Mouse (Mus musculus) heart, embryonic 12.5 days (tissue): Measurements from ENCODE around the gene Sult3a1. TPM values are rescaled to one million over a fixed set of nuclear protein-coding genes. Genes with fewer than 3 reads are reported as not detected.
A peak's percentile ranks its signal among the peaks of the same experiment; 100 is the strongest.

Experiments
- ATAC-seq: fragments of 200-750 bp; cut with Nextera tagmentation; 2 replicates; pipeline ENCODE4 v1.8.0; 2017; ENCODE audit warnings: moderate TSS enrichment, moderate library complexity; ENCODE audit not compliant: insufficient number of reproducible peaks, low FRiP score
- H3K27ac ChIP-seq: fragments of 300-500 bp; sonication (generic); 2 replicates; pipeline ENCODE4 v1.5.1; 2016; ENCODE audit warnings: mild to moderate bottlenecking, moderate library complexity; ENCODE audit not compliant: poor library complexity, severe bottlenecking
- H3K27me3 ChIP-seq: fragments of 300-500 bp; sonication (generic); replicated peaks from 2 replicates; pipeline ENCODE4 v1.6.1; 2016; ENCODE audit warnings: mild to moderate bottlenecking, moderate library complexity
- H3K36me3 ChIP-seq: fragments of 300-500 bp; sonication (generic); 2 replicates; pipeline ENCODE4 v1.6.1; 2016; ENCODE audit warnings: mild to moderate bottlenecking, moderate library complexity
- H3K4me1 ChIP-seq: fragments of 300-500 bp; sonication (generic); replicated peaks from 2 replicates; pipeline ENCODE4 v1.6.1; 2016; ENCODE audit warnings: mild to moderate bottlenecking
- H3K4me2 ChIP-seq: fragments of 300-500 bp; sonication (generic); 2 replicates; pipeline ENCODE4 v1.6.1; 2016; ENCODE audit warnings: mild to moderate bottlenecking, moderate library complexity
- H3K4me3 ChIP-seq: fragments of 300-500 bp; sonication (generic); 2 replicates; pipeline ENCODE4 v1.5.1; 2016; ENCODE audit warnings: mild to moderate bottlenecking
- H3K9ac ChIP-seq: fragments of 300-500 bp; sonication (generic); 2 replicates; pipeline ENCODE4 v1.6.1; 2016; ENCODE audit warnings: mild to moderate bottlenecking, moderate library complexity
- H3K9me3 ChIP-seq: fragments of 300-500 bp; sonication (generic); replicated peaks from 2 replicates; pipeline ENCODE4 v1.6.1; 2016; ENCODE audit warnings: mild to moderate bottlenecking, moderate library complexity
- WGBS: fragments of 180-500 bp; shearing (Covaris S2); methylation state at CpG from one replicate; pipeline ENCODE4 v1.1.7; 2016; 5-methylcytosine and 5-hydroxymethylcytosine counted together
- polyA plus RNA-seq: library from polyadenylated mRNA; unstranded; fragments of >200 nt; fragmentation: Nextera tagmentation; extraction: Ambion mirVana; gene quantifications from 2 replicates; pipeline ENCODE4 v1.2.1, GENCODE M21; 2016

Gene Sult3a1
- polyA plus RNA-seq, 1 experiment from 2014 or later = not detected

GRCm38 (mm10) chr10:33905489-33905888, 48.0 kb downstream of the Sult3a1 start:
- H3K36me3 ChIP-seq = no peaks in the 10 kb centered on the region
- no peaks in the 10 kb centered on the region for H3K4me1 ChIP-seq
- H3K27me3 ChIP-seq = no peaks in the 10 kb centered on the region
- H3K27ac ChIP-seq = no peak overlapping the region
- no peak for ATAC-seq
- peak overlapping the region; percentile 52 for H3K4me3 ChIP-seq
- WGBS = 5% methylated on average over 6 of the region's 6 CpGs
- H3K9ac ChIP-seq = peak overlapping the region; percentile 37; the same call in 1 of the 2 replicates
- H3K9me3 ChIP-seq = no peaks in the 10 kb centered on the region
- peak overlapping the region; percentile 87 for H3K4me2 ChIP-seq

Other genes with a start within 250 kb of the Sult3a1 start
- not detected in 2 replicates for gene Clvs2, start 233.0 kb upstream of the Sult3a1 start, polyA plus RNA-seq
- not detected in 2 replicates for gene Sult3a2, start 71.0 kb upstream of the Sult3a1 start, polyA plus RNA-seq
- gene Rsph4a, start 47.4 kb downstream of the Sult3a1 start, polyA plus RNA-seq = not detected in 2 replicates
- 13.0 and 13.1 TPM in 2 replicates for gene Zup1, start 93.5 kb downstream of the Sult3a1 start, polyA plus RNA-seq
- 100.0 and 113 TPM in 2 replicates for gene Rwdd1, start 161.9 kb downstream of the Sult3a1 start, polyA plus RNA-seq
- gene Trappc3l, start 179.9 kb downstream of the Sult3a1 start, polyA plus RNA-seq = not detected in 2 replicates
- gene Calhm4, start 186.6 kb downstream of the Sult3a1 start, polyA plus RNA-seq = 0.13 TPM in 1 of 2 replicates, not detected in the other
- 1.3 TPM in 2 replicates for gene Calhm5, start 238.8 kb downstream of the Sult3a1 start, polyA plus RNA-seq